19 mouse cellular contexts compared by ENCODE assay signal in the genomic region with DNA sequence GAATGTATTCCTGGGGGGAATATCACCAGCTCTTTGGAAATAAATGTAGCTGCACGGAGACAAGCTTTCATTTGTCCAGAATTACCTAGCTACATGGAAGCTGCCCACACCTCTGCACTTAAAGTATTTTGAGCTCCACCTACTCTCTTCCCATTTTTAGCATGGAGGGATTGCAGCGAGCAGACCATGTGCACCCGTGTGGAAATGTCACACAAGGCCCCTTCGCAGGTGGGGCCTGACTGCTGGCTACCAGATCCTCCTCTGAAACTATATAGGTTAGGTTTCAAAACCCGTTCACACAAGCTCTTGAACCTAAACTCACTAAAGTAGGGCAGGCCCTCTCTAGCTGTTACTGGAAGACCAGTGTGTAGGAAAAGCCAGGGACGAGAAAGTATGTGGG. TPM values are rescaled to one million over a fixed set of nuclear protein-coding genes. Genes with fewer than 3 reads are reported as not detected.
DNase-seq lines count a peak whose midpoint lies in the region; ATAC-seq and TF ChIP-seq lines count a peak whose summit lies in the region.
"Had no signal": no experiment of that assay in that cellular context is flagged by ENCODE, and none has a peak within 500 bp of the region (broad histone marks: within the 10 kb centered on the region; RNA-seq: fewer than 3 reads in every experiment).

No protein-coding gene starts in this region.

- no peak for ATAC-seq in hindbrain, embryonic 12.5 days (ENCODE audit: low FRiP score)
- ATAC-seq: forebrain, embryonic 14.5 days; hindbrain, embryonic 16.5 days had no signal

- no peak for TF ChIP-seq CTCF in left cerebral cortex, adult 2 months (IDR thresholded peaks at IDR 0.05)

- no peak overlapping the region for H3K4me2 ChIP-seq in hindbrain, embryonic 12.5 days (replicated peaks)
- H3K4me2 ChIP-seq: heart, embryonic 13.5 days had no signal

- intact Hi-C loops in left cerebral cortex, postnatal 4 days (cut with DNase I), result no loop called here
- intact Hi-C loops in left cerebral cortex, adult 2 months (cut with DNase I), result no loop called here
- intact Hi-C loops in left cerebral cortex, postnatal 36 days (cut with DNase I), result no loop called here

- H3K27me3 ChIP-seq in hindbrain, embryonic 12.5 days, result no peaks in the 10 kb centered on the region
- H3K27me3 ChIP-seq: heart, embryonic 13.5 days had no signal

- H3K4me3 ChIP-seq in left cerebral cortex, adult 2 months, result no peak overlapping the region
- no peak overlapping the region for H3K4me3 ChIP-seq in hindbrain, embryonic 12.5 days
- H3K4me3 ChIP-seq: embryonic facial prominence, embryonic 10.5 days; gastrocnemius, adult 2 months; heart, embryonic 13.5 days had no signal

- H3K9ac ChIP-seq in hindbrain, embryonic 12.5 days, result no peak overlapping the region
- H3K9ac ChIP-seq: heart, embryonic 13.5 days had no signal

- no peaks in the 10 kb centered on the region; the same call in 1 of the 2 replicates for H3K9me3 ChIP-seq in hindbrain, embryonic 12.5 days (replicated peaks)

- peak overlapping the region; percentile 60 for H3K27ac ChIP-seq in left cerebral cortex, adult 2 months
- no peak overlapping the region for H3K27ac ChIP-seq in hindbrain, embryonic 12.5 days
- H3K27ac ChIP-seq: embryonic facial prominence, embryonic 10.5 days; gastrocnemius, adult 2 months; heart, embryonic 13.5 days had no signal

- WGBS in hindbrain, embryonic 12.5 days, result 82% methylated on average over 6 of the region's 6 CpGs

- H3K4me1 ChIP-seq in hindbrain, embryonic 12.5 days, result no peaks in the 10 kb centered on the region
- H3K4me1 ChIP-seq: embryonic facial prominence, embryonic 10.5 days had no signal

- H3K36me3 ChIP-seq in hindbrain, embryonic 12.5 days, result no peaks in the 10 kb centered on the region
- H3K36me3 ChIP-seq: embryonic facial prominence, embryonic 10.5 days; heart, embryonic 13.5 days had no signal

- DNase-seq in left cerebral cortex, adult 18-20 months (ENCODE audit: low spot score in 2 of 2), result peak; percentile 35 to 58
- no peak for DNase-seq in left cerebral cortex, postnatal 4 days
- DNase-seq in brain, adult 2 months (ENCODE audit: low read depth, low spot score), result peak; percentile 78
- DNase-seq in left cerebral cortex, adult 2 months (ENCODE audit: extremely low spot score in 1 of 2, low spot score in 2 of 2), result peak in 1 of 2 experiments; percentile 31
- DNase-seq in left cerebral cortex, postnatal 36 days (ENCODE audit: low spot score in 2 of 2), result peak; percentile 42 to 49
- DNase-seq in gastrocnemius, adult 8-10 months (ENCODE audit: low spot score in 2 of 2), result no peak
- DNase-seq: adrenal gland, adult 2 months; adrenal gland, postnatal 25 days; cerebellum, adult 2 months; cerebellum, postnatal 10 days; gastrocnemius, adult 2 months; gastrocnemius, postnatal 36 days; heart, adult 11 months; heart, postnatal 36 days had no signal

RNA-seq across cellular contexts. Expression of a gene that starts 25.6 kb away (rescaled TPM):
- 10 to 100 TPM; 47.5 to 56.2 TPM for total RNA-seq in left cerebral cortex, adult 18-20 months (2021)
- 10 to 100 TPM; 58.4 to 67.3 TPM for total RNA-seq in left cerebral cortex, postnatal 4 days (2021)
- 10 to 100 TPM; 46.2 to 49.9 TPM for total RNA-seq in left cerebral cortex, adult 2 months (2021)
- 10 to 100 TPM; 37.2 to 47.8 TPM for total RNA-seq in left cerebral cortex, postnatal 36 days (2021)
- total RNA-seq in gastrocnemius, adult 8-10 months (2022), result under 1 TPM; 0.17 to 0.68 (median 0.43) TPM
- polyA plus RNA-seq in hindbrain, embryonic 12.5 days (2016; fragmentation: Nextera tagmentation; extraction: Ambion mirVana), result 6.4 and 6.7 TPM in 2 replicates

Comparison
In these comparisons a context has a peak if more than half of its experiments do, and no peak if none do; other contexts are left out.
1. DNase-seq: peak in left cerebral cortex, adult 18-20 months (2 of 2), brain, adult 2 months (single experiment) and left cerebral cortex, postnatal 36 days (2 of 2); none in left cerebral cortex, postnatal 4 days (single experiment) and gastrocnemius, adult 8-10 months (0 of 2).
2. RNA of a gene that starts 25.6 kb away (total RNA-seq): 58.4 to 67.3 TPM in left cerebral cortex, postnatal 4 days, 47.5 to 56.2 TPM in left cerebral cortex, adult 18-20 months, 46.2 to 49.9 TPM in left cerebral cortex, adult 2 months and 37.2 to 47.8 TPM in left cerebral cortex, postnatal 36 days; 0.17 to 0.68 TPM in gastrocnemius, adult 8-10 months; every median in the first group is over 10 times any median in the second.